Mouse (Mus musculus) limb, embryonic 13.5 days (tissue): ENCODE measurements around the gene 4933411K16Rik. TPM values are rescaled to one million over a fixed set of nuclear protein-coding genes. Genes with fewer than 3 reads are reported as not detected.
A peak's percentile ranks its signal among the peaks of the same experiment; 100 is the strongest.

Experiments
- ATAC-seq: fragments of 200-750 bp; cut with Nextera tagmentation; 2 replicates; pipeline ENCODE4 v1.8.0; 2017; ENCODE audit warnings: low read depth, moderate number of reproducible peaks, moderate TSS enrichment; ENCODE audit not compliant: low FRiP score
- H3K27ac ChIP-seq: fragments of 300-500 bp; sonication (generic); 2 replicates; pipeline ENCODE4 v1.5.1; 2015; ENCODE audit warnings: inconsistent platforms, mild to moderate bottlenecking, moderate library complexity
- H3K27me3 ChIP-seq: fragments of 300-500 bp; sonication (generic); 2 replicates; pipeline ENCODE4 v1.6.1; 2015; ENCODE audit warnings: mild to moderate bottlenecking, inconsistent platforms
- H3K36me3 ChIP-seq: fragments of 300-500 bp; sonication (generic); 2 replicates; pipeline ENCODE4 v1.6.1; 2015; ENCODE audit warnings: inconsistent platforms, mild to moderate bottlenecking, moderate library complexity
- H3K4me1 ChIP-seq: fragments of 300-500 bp; sonication (generic); 2 replicates; pipeline ENCODE4 v1.6.1; 2015; ENCODE audit warnings: inconsistent platforms
- H3K4me2 ChIP-seq: fragments of 300-500 bp; sonication (generic); replicated peaks from 2 replicates; pipeline ENCODE4 v1.6.1; 2015; ENCODE audit warnings: inconsistent platforms, mild to moderate bottlenecking, moderate library complexity
- H3K4me3 ChIP-seq: fragments of 300-500 bp; sonication (generic); 2 replicates; pipeline ENCODE4 v1.5.1; 2015; ENCODE audit warnings: moderate library complexity, mild to moderate bottlenecking, inconsistent platforms
- H3K9ac ChIP-seq: fragments of 300-500 bp; sonication (generic); 2 replicates; pipeline ENCODE4 v1.6.1; 2015; ENCODE audit warnings: mild to moderate bottlenecking, inconsistent platforms
- H3K9me3 ChIP-seq: fragments of 300-500 bp; sonication (generic); 2 replicates; pipeline ENCODE4 v1.6.1; 2016; ENCODE audit warnings: inconsistent platforms
- WGBS: fragments of 180-500 bp; shearing (Covaris S2); methylation state at CpG from one replicate; pipeline ENCODE4 v1.1.7; 2015; 5-methylcytosine and 5-hydroxymethylcytosine counted together
- polyA plus RNA-seq: library from polyadenylated mRNA; unstranded; fragments of >200 nt; fragmentation: Nextera tagmentation; extraction: Ambion mirVana; gene quantifications from 2 replicates; pipeline ENCODE4 v1.2.1, GENCODE M21; 2015

4933411K16Rik gene
- polyA plus RNA-seq, 1 experiment from 2014 or later = 0.17 TPM

- Histone ChIP-seq H3K36me3 (no peaks in the 10 kb centered on the region), H3K9me3 (no peaks in the 10 kb centered on the region), H3K4me2 (peak overlapping the region; percentile 84), H3K27ac (no peak overlapping the region), H3K4me3 (peak overlapping the region; percentile 77), H3K9ac (peak overlapping the region; percentile 77), H3K4me1 (peaks cover 13% of the 10 kb centered on the region), H3K27me3 (no peaks in the 10 kb centered on the region)
- 7% methylated on average over 10 of the region's 10 CpGs for WGBS
- ATAC-seq = no peak
Observed at GRCm38 (mm10) chr19:42085690-42086089, 33.6 kb downstream of the 4933411K16Rik start.

GRCm38 (mm10) chr19:42086166-42086565, 34.1 kb downstream of the 4933411K16Rik start, which contains the start of gene Morn4:
TSS of gene Morn4 (minus strand) at chr19:42086357.
- H3K4me1 ChIP-seq = peaks cover 17% of the 10 kb centered on the region
- peak within 1 kb of the TSS; percentile 84 for H3K4me2 ChIP-seq
- peak within 1 kb of the TSS; percentile 77 for H3K4me3 ChIP-seq
- H3K9ac ChIP-seq = peak within 1 kb of the TSS; percentile 77
- 0% methylated on average over 21 of the region's 21 CpGs for WGBS
- no peak within 1 kb of the TSS for H3K27ac ChIP-seq
- H3K36me3 ChIP-seq = no peaks in the 10 kb centered on the region
- no peaks in the 10 kb centered on the region for H3K9me3 ChIP-seq
- no peaks in the 10 kb centered on the region for H3K27me3 ChIP-seq
- ATAC-seq = peak; percentile 79

GRCm38 (mm10) chr19:42089103-42089747, 37.2 kb downstream of the 4933411K16Rik start:
- no peak for ATAC-seq
- WGBS = 25% methylated on average over 14 of the region's 14 CpGs

GRCm38 (mm10) chr19:42089748-42090595, 37.9 kb downstream of the 4933411K16Rik start, which contains the start of gene Pi4k2a:
TSS of gene Pi4k2a (plus strand) at chr19:42090470.
- Histone ChIP-seq H3K27ac (peak within 1 kb of the TSS; percentile 86), H3K36me3 (peaks cover 15% of the 10 kb centered on the region), H3K9me3 (no peaks in the 10 kb centered on the region), H3K27me3 (no peaks in the 10 kb centered on the region), H3K4me1 (peaks cover 29% of the 10 kb centered on the region), H3K4me2 (peak within 1 kb of the TSS; percentile 86), H3K9ac (peak within 1 kb of the TSS; percentile 91), H3K4me3 (peak within 1 kb of the TSS; percentile 91)
- WGBS = under 1% methylated on average over 55 of the region's 55 CpGs
- peak; percentile 98 for ATAC-seq

More at GRCm38 (mm10) chr19:42089103-42089747, 37.2 kb downstream of the 4933411K16Rik start:
- H3K4me2 ChIP-seq = peak overlapping the region; percentile 86
- H3K9ac ChIP-seq = 0 out of 2 replicates have a peak overlapping the region, but pooled peaks have one; percentile 52
- peak overlapping the region; percentile 78; the same call in 1 of the 2 replicates for H3K27ac ChIP-seq
- peaks cover 9% of the 10 kb centered on the region; the same call in 1 of the 2 replicates for H3K36me3 ChIP-seq
- H3K27me3 ChIP-seq = no peaks in the 10 kb centered on the region
- peaks cover 26% of the 10 kb centered on the region for H3K4me1 ChIP-seq
- H3K4me3 ChIP-seq = peak overlapping the region; percentile 91
- no peaks in the 10 kb centered on the region for H3K9me3 ChIP-seq

GRCm38 (mm10) chr19:42090637-42091141, 38.6 kb downstream of the 4933411K16Rik start:
- H3K4me3 ChIP-seq = peak overlapping the region; percentile 91
- H3K4me1 ChIP-seq = peaks cover 25% of the 10 kb centered on the region
- peak overlapping the region; percentile 86 for H3K27ac ChIP-seq
- peak overlapping the region; percentile 91 for H3K9ac ChIP-seq
- peak; percentile 78 for ATAC-seq
- peak overlapping the region; percentile 86 for H3K4me2 ChIP-seq
- peaks cover 18% of the 10 kb centered on the region for H3K36me3 ChIP-seq
- H3K27me3 ChIP-seq = no peaks in the 10 kb centered on the region
- WGBS = under 1% methylated on average over 52 of the region's 52 CpGs
- H3K9me3 ChIP-seq = no peaks in the 10 kb centered on the region

GRCm38 (mm10) chr19:42099406-42099805, 47.4 kb downstream of the 4933411K16Rik start:
- H3K36me3 ChIP-seq = peaks cover 46% of the 10 kb centered on the region
- no peak overlapping the region for H3K4me3 ChIP-seq
- H3K4me1 ChIP-seq = 0 out of 2 replicates have a peak, but pooled peaks cover 1% of the 10 kb centered on the region
- 79% methylated on average over 3 of the region's 3 CpGs for WGBS
- no peak overlapping the region for H3K9ac ChIP-seq
- H3K9me3 ChIP-seq = no peaks in the 10 kb centered on the region
- H3K4me2 ChIP-seq = no peak overlapping the region
- no peak overlapping the region for H3K27ac ChIP-seq
- ATAC-seq = no peak
- H3K27me3 ChIP-seq = no peaks in the 10 kb centered on the region

Other genes starting within 250 kb of the 4933411K16Rik start
- gene Frat1, start 222.3 kb upstream of the 4933411K16Rik start, polyA plus RNA-seq = 6.0 and 6.1 TPM in 2 replicates
- 2.8 and 3.1 TPM in 2 replicates for gene Frat2, start 204.1 kb upstream of the 4933411K16Rik start, polyA plus RNA-seq
- 17.4 and 19.6 TPM in 2 replicates for gene Rrp12, start 156.1 kb upstream of the 4933411K16Rik start, polyA plus RNA-seq
- gene Pgam1, start 140.3 kb upstream of the 4933411K16Rik start, polyA plus RNA-seq = 559 and 595 TPM in 2 replicates
- gene Exosc1, start 118.8 kb upstream of the 4933411K16Rik start, polyA plus RNA-seq = 82.5 and 86.4 TPM in 2 replicates
- gene Zdhhc16, start 118.8 kb upstream of the 4933411K16Rik start, polyA plus RNA-seq = 98.7 and 99.3 TPM in 2 replicates
- 40.1 and 43.9 TPM in 2 replicates for gene Mms19, start 71.1 kb upstream of the 4933411K16Rik start, polyA plus RNA-seq
- 23.4 and 23.8 TPM in 2 replicates for gene Ubtd1, start 70.5 kb upstream of the 4933411K16Rik start, polyA plus RNA-seq
- 0.22 and 0.57 TPM in 2 replicates for gene Ankrd2, start 16.2 kb upstream of the 4933411K16Rik start, polyA plus RNA-seq
- 1.6 and 1.7 TPM in 2 replicates for gene Hoga1, start 6.6 kb upstream of the 4933411K16Rik start, polyA plus RNA-seq
- 32.1 and 34.5 TPM in 2 replicates for gene Morn4, start 34.1 kb downstream of the 4933411K16Rik start, polyA plus RNA-seq
- gene Pi4k2a, start 38.2 kb downstream of the 4933411K16Rik start, polyA plus RNA-seq = 29.0 and 29.6 TPM in 2 replicates
- gene Avpi1, start 76.8 kb downstream of the 4933411K16Rik start, polyA plus RNA-seq = 28.7 and 33.6 TPM in 2 replicates
- 11.5 and 11.6 TPM in 2 replicates for gene Marveld1, start 95.2 kb downstream of the 4933411K16Rik start, polyA plus RNA-seq
- 27.9 and 29.3 TPM in 2 replicates for gene Zfyve27, start 111.7 kb downstream of the 4933411K16Rik start, polyA plus RNA-seq
- 1.8 and 2.4 TPM in 2 replicates for gene Sfrp5, start 150.0 kb downstream of the 4933411K16Rik start, polyA plus RNA-seq
- gene Golga7b, start 195.3 kb downstream of the 4933411K16Rik start, polyA plus RNA-seq = 0.05 and 0.23 TPM in 2 replicates